Mouse (Mus musculus): ENCODE data around the gene Kdm4b. TPM values are rescaled to one million over a fixed set of nuclear protein-coding genes. Genes with fewer than 3 reads are reported as not detected.

Kdm4b gene
- total RNA-seq, 2 experiments from 2014 or later, result 5.9 to 8.5 TPM

- no peak for ATAC-seq (replicated peaks; ENCODE audit: poor library complexity)
These were observed 14.9 kb downstream of the Kdm4b start for GRCm38 (mm10) chr17:56340717-56341116.

GRCm38 (mm10) chr17:56343466-56343865 lies 17.6 kb downstream of the Kdm4b start:
- ATAC-seq (replicated peaks; ENCODE audit: poor library complexity), result peak; percentile 59

GRCm38 (mm10) chr17:56345364-56345763 lies 19.5 kb downstream of the Kdm4b start:
- no peak for ATAC-seq (replicated peaks; ENCODE audit: poor library complexity)

GRCm38 (mm10) chr17:56348128-56348527 lies 22.3 kb downstream of the Kdm4b start:
- ATAC-seq (replicated peaks; ENCODE audit: poor library complexity), result peak; percentile 62

GRCm38 (mm10) chr17:56348586-56348985 lies 22.7 kb downstream of the Kdm4b start:
- no peak for ATAC-seq (replicated peaks; ENCODE audit: poor library complexity)

GRCm38 (mm10) chr17:56350694-56351093 lies 24.8 kb downstream of the Kdm4b start:
- ATAC-seq (replicated peaks; ENCODE audit: poor library complexity), result peak; percentile 82

GRCm38 (mm10) chr17:56356921-56357885 lies 31.3 kb downstream of the Kdm4b start:
- peak; percentile 96 for ATAC-seq (replicated peaks; ENCODE audit: poor library complexity)

GRCm38 (mm10) chr17:56359183-56359725 lies 33.4 kb downstream of the Kdm4b start:
- ATAC-seq (replicated peaks; ENCODE audit: poor library complexity), result no peak

GRCm38 (mm10) chr17:56359864-56360263 lies 34.0 kb downstream of the Kdm4b start:
- ATAC-seq (replicated peaks; ENCODE audit: poor library complexity), result no peak

GRCm38 (mm10) chr17:56360451-56360850 lies 34.6 kb downstream of the Kdm4b start:
- no peak for ATAC-seq (replicated peaks; ENCODE audit: poor library complexity)

- no peak for ATAC-seq (replicated peaks; ENCODE audit: poor library complexity)
These were observed 35.7 kb downstream of the Kdm4b start for GRCm38 (mm10) chr17:56361542-56361941.

- ATAC-seq (replicated peaks; ENCODE audit: poor library complexity), result peak; percentile 72
These were observed 40.2 kb downstream of the Kdm4b start for GRCm38 (mm10) chr17:56365791-56366673.

- no peak for ATAC-seq (replicated peaks; ENCODE audit: poor library complexity)
These were observed 42.5 kb downstream of the Kdm4b start for GRCm38 (mm10) chr17:56368291-56368790.

- ATAC-seq (replicated peaks; ENCODE audit: poor library complexity), result no peak
These were observed 44.2 kb downstream of the Kdm4b start for GRCm38 (mm10) chr17:56370090-56370489.

- ATAC-seq (replicated peaks; ENCODE audit: poor library complexity), result no peak
These were observed 45.3 kb downstream of the Kdm4b start for GRCm38 (mm10) chr17:56371029-56371660.

GRCm38 (mm10) chr17:56372109-56372508 lies 46.2 kb downstream of the Kdm4b start:
- peak; percentile 56 for ATAC-seq (replicated peaks; ENCODE audit: poor library complexity)

GRCm38 (mm10) chr17:56373136-56374034 lies 47.5 kb downstream of the Kdm4b start:
- ATAC-seq (replicated peaks; ENCODE audit: poor library complexity), result no peak

- no peak for ATAC-seq (replicated peaks; ENCODE audit: poor library complexity)
These were observed 49.0 kb downstream of the Kdm4b start for GRCm38 (mm10) chr17:56374851-56375250.

- no peak for ATAC-seq (replicated peaks; ENCODE audit: poor library complexity)
These were observed 53.5 kb downstream of the Kdm4b start for GRCm38 (mm10) chr17:56379281-56379834.
